Mouse (Mus musculus) gastrocnemius, postnatal 4 days (tissue): ENCODE data around the gene Patj. TPM values are rescaled to one million over a fixed set of nuclear protein-coding genes. Genes with fewer than 3 reads are reported as not detected.

ENCODE experiments used
- DNase-seq, 2 experiments: peaks; one replicate each; pipeline ENCODE4 v3.0.0; 2021 to 2022; ENCODE audit warnings: low spot score in 2 of 2, mixed read lengths in 2 of 2
- total RNA-seq, 2 experiments: library from RNA; stranded (reverse); gene quantifications; 2 replicates each; pipeline ENCODE4 v1.2.3; 2021

Patj gene
- total RNA-seq, 2 experiments from 2014 or later = 8.4 to 10.7 TPM

GRCm38 (mm10) chr4:98508471-98509271 is 113.1 kb downstream of the Patj start:
- DNase-seq = no peak

GRCm38 (mm10) chr4:98509939-98510338 is 114.4 kb downstream of the Patj start:
- DNase-seq = no peak

GRCm38 (mm10) chr4:98511296-98511695 is 115.7 kb downstream of the Patj start:
- peak in 1 of 2 experiments; percentile 41 for DNase-seq

- no peak for DNase-seq
Observed at GRCm38 (mm10) chr4:98511964-98512743, 116.6 kb downstream of the Patj start.

GRCm38 (mm10) chr4:98520492-98520891 is 124.9 kb downstream of the Patj start:
- no peak for DNase-seq

- DNase-seq = no peak
Observed at GRCm38 (mm10) chr4:98524525-98524924, 128.9 kb downstream of the Patj start.

GRCm38 (mm10) chr4:98535446-98535845 is 139.9 kb downstream of the Patj start:
- DNase-seq = no peak

- DNase-seq = no peak
Observed at GRCm38 (mm10) chr4:98541591-98541990, 146.0 kb downstream of the Patj start.

GRCm38 (mm10) chr4:98543001-98543400 is 147.4 kb downstream of the Patj start:
- DNase-seq = no peak

GRCm38 (mm10) chr4:98545376-98545775 is 149.8 kb downstream of the Patj start:
- no peak for DNase-seq

- DNase-seq = no peak
Observed at GRCm38 (mm10) chr4:98546456-98547176, 151.0 kb downstream of the Patj start.

- no peak for DNase-seq
Observed at GRCm38 (mm10) chr4:98549491-98549890, 153.9 kb downstream of the Patj start.

- no peak for DNase-seq
Observed at GRCm38 (mm10) chr4:98550116-98550515, 154.5 kb downstream of the Patj start.

- DNase-seq = no peak
Observed at GRCm38 (mm10) chr4:98555666-98556065, 160.1 kb downstream of the Patj start.

GRCm38 (mm10) chr4:98556449-98556848 is 160.9 kb downstream of the Patj start:
- no peak for DNase-seq

GRCm38 (mm10) chr4:98557192-98557591 is 161.6 kb downstream of the Patj start:
- no peak for DNase-seq

- no peak for DNase-seq
Observed at GRCm38 (mm10) chr4:98560196-98560830, 164.7 kb downstream of the Patj start.

GRCm38 (mm10) chr4:98563082-98563481 is 167.5 kb downstream of the Patj start:
- no peak for DNase-seq

- DNase-seq = no peak
Observed at GRCm38 (mm10) chr4:98563506-98564195, 168.1 kb downstream of the Patj start.

GRCm38 (mm10) chr4:98564196-98564865 is 168.7 kb downstream of the Patj start:
- DNase-seq = no peak
